Mouse (Mus musculus) hindbrain, embryonic 11.5 days (tissue): ENCODE results near the gene Rnf144b. TPM values are rescaled to one million over a fixed set of nuclear protein-coding genes. Genes with fewer than 3 reads are reported as not detected.

Source experiments
- ATAC-seq: fragments of 200-750 bp; cut with Nextera tagmentation; 2 replicates; pipeline ENCODE4 v1.8.0; 2017; ENCODE audit warnings: mild to moderate bottlenecking, moderate TSS enrichment, moderate library complexity; ENCODE audit not compliant: low FRiP score
- DNase-seq: peaks from one replicate; pipeline ENCODE4 v3.0.0-alpha.2; 2015; ENCODE audit warnings: low spot score
- H3K27ac ChIP-seq: fragments of 300-500 bp; sonication (generic); 2 replicates; pipeline ENCODE4 v1.5.1; 2014; ENCODE audit warnings: mild to moderate bottlenecking, low read depth, low read length
- H3K27me3 ChIP-seq: fragments of 300-500 bp; sonication (generic); 2 replicates; pipeline ENCODE4 v1.6.1; 2014; ENCODE audit warnings: mild to moderate bottlenecking, low read length, moderate library complexity, mixed read lengths; ENCODE audit not compliant: control insufficient read depth, insufficient read depth
- H3K36me3 ChIP-seq: fragments of 300-500 bp; sonication (generic); 2 replicates; pipeline ENCODE4 v1.6.1; 2014; ENCODE audit warnings: mild to moderate bottlenecking, low read length, moderate library complexity, mixed read lengths; ENCODE audit not compliant: control insufficient read depth, insufficient read depth
- H3K4me1 ChIP-seq: fragments of 300-500 bp; sonication (generic); replicated peaks from 2 replicates; pipeline ENCODE4 v1.6.1; 2014; ENCODE audit warnings: low read length, mixed read lengths; ENCODE audit not compliant: control insufficient read depth, insufficient read depth
- H3K4me2 ChIP-seq: fragments of 300-500 bp; sonication (generic); replicated peaks from 2 replicates; pipeline ENCODE4 v1.6.1; 2014; ENCODE audit warnings: mild to moderate bottlenecking, low read depth, low read length
- H3K4me3 ChIP-seq: fragments of 300-500 bp; sonication (generic); 2 replicates; pipeline ENCODE4 v1.5.1; 2014; ENCODE audit warnings: low read depth, low read length
- H3K9ac ChIP-seq: fragments of 300-500 bp; sonication (generic); 2 replicates; pipeline ENCODE4 v1.6.1; 2014; ENCODE audit warnings: low read depth, low read length
- H3K9me3 ChIP-seq: fragments of 300-500 bp; sonication (generic); 2 replicates; pipeline ENCODE4 v1.6.1; 2016; ENCODE audit warnings: low read length; ENCODE audit not compliant: control insufficient read depth
- WGBS: fragments of 180-500 bp; shearing (Covaris S2); extraction: QIAGEN DNeasy Blood & Tissue Kit; methylation state at CpG from one replicate; pipeline ENCODE4 v1.1.7; 2014; 5-methylcytosine and 5-hydroxymethylcytosine counted together
- polyA plus RNA-seq: library from polyadenylated mRNA; unstranded; fragments of >200 nt; fragmentation: Nextera tagmentation; extraction: Ambion mirVana; gene quantifications from 2 replicates; pipeline ENCODE4 v1.2.1, GENCODE M21; 2014

The Rnf144b gene
- polyA plus RNA-seq, 1 experiment from 2014 or later = 1.2 TPM

- Histone ChIP-seq H3K27me3 (no peaks in the 10 kb centered on the region), H3K9ac (no peak overlapping the region), H3K4me1 (no peaks in the 10 kb centered on the region), H3K27ac (no peak overlapping the region), H3K9me3 (no peaks in the 10 kb centered on the region), H3K4me2 (no peak overlapping the region), H3K4me3 (no peak overlapping the region), H3K36me3 (no peaks in the 10 kb centered on the region)
- 82% methylated on average over 18 of the region's 18 CpGs for WGBS
- ATAC-seq (no peak), DNase-seq (no peak)
These were observed 101.4 kb downstream of the Rnf144b start for GRCm38 (mm10) chr13:47223576-47224538.

DNA sequence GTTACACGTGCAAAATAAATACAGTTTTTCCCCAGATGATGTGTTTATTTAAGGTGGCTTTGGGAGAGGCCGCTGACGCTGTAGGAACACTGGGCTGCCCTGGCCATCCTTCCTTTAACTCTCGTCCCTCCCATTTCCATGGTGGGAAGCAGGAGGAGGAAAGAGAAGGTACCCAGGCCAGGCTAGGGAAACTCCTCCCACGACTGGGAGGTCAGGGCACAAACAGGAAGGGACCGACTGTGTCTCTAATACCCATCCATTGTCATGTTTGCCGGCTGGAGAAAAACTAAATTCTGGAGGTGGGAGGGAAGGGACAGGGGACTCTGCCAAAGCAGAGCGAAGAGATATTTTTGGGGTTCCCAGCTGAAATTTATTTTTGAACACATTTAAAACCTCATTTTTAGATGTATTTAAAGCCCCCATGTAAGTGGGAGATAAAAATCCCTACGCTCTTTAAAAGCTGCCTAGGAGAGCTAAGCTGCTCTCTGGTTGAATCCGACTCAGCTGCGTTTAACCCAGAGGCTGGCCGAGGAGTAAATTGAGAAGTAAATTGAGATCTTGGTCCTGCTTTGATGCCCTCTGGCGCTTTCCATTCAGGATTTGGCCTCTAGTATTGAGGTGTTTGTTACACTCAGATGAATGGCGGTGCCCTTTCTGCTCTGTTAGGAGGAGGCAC lies 102.3 kb downstream of the Rnf144b start:
- Histone ChIP-seq H3K9me3 (no peaks in the 10 kb centered on the region), H3K4me2 (no peak overlapping the region), H3K36me3 (no peaks in the 10 kb centered on the region), H3K4me1 (no peaks in the 10 kb centered on the region), H3K27ac (no peak overlapping the region), H3K4me3 (no peak overlapping the region), H3K27me3 (no peaks in the 10 kb centered on the region), H3K9ac (no peak overlapping the region)
- 19% methylated on average over 14 of the region's 14 CpGs for WGBS
- DNase-seq = peak; percentile 35
- ATAC-seq = no peak

- no peaks in the 10 kb centered on the region for H3K36me3 ChIP-seq
- DNase-seq = no peak
- no peak overlapping the region for H3K4me2 ChIP-seq
- H3K4me3 ChIP-seq = no peak overlapping the region
- no peaks in the 10 kb centered on the region for H3K27me3 ChIP-seq
- no peak overlapping the region for H3K27ac ChIP-seq
- no peaks in the 10 kb centered on the region for H3K9me3 ChIP-seq
- H3K9ac ChIP-seq = no peak overlapping the region
- ATAC-seq = no peak
- WGBS = 79% methylated on average over 3 of the region's 3 CpGs
- H3K4me1 ChIP-seq = no peaks in the 10 kb centered on the region
These were observed 102.9 kb downstream of the Rnf144b start for GRCm38 (mm10) chr13:47225324-47225697.

GRCm38 (mm10) chr13:47225802-47226201 lies 103.3 kb downstream of the Rnf144b start:
- Histone ChIP-seq H3K27me3 (no peaks in the 10 kb centered on the region), H3K36me3 (no peaks in the 10 kb centered on the region), H3K9me3 (no peaks in the 10 kb centered on the region), H3K9ac (no peak overlapping the region), H3K4me2 (no peak overlapping the region), H3K27ac (no peak overlapping the region), H3K4me1 (no peaks in the 10 kb centered on the region), H3K4me3 (no peak overlapping the region)
- WGBS = 85% methylated on average over 9 of the region's 9 CpGs
- no peak for DNase-seq
- ATAC-seq = no peak

DNA sequence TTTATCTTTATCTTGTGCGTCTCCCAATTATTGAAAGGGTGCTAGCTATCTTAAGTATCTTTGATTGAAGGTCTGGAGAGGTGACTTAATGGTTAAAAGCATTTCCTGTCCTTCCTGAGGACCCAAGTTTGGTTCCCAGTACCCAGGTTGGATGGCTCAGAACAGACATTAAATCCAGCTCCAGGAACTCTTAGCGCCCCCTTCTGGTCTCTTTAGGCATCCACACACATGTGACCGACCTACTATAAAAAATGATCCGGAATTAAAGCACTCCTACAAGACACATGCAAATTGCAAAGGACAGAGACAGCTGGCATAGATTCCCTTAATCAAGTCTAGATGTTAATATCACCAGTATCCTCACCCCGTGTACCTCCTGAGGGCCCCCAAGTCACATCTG lies 104.1 kb downstream of the Rnf144b start:
- no peak overlapping the region for H3K27ac ChIP-seq
- H3K9me3 ChIP-seq = no peaks in the 10 kb centered on the region
- WGBS = 83% methylated on average over 5 of the region's 5 CpGs
- H3K27me3 ChIP-seq = no peaks in the 10 kb centered on the region
- no peak for DNase-seq
- no peak for ATAC-seq
- no peak overlapping the region for H3K4me3 ChIP-seq
- no peaks in the 10 kb centered on the region for H3K4me1 ChIP-seq
- H3K9ac ChIP-seq = no peak overlapping the region
- no peaks in the 10 kb centered on the region for H3K36me3 ChIP-seq
- H3K4me2 ChIP-seq = no peak overlapping the region

- no peak for ATAC-seq
- WGBS = 93% methylated on average over 8 of the region's 8 CpGs
These were observed 105.7 kb downstream of the Rnf144b start for GRCm38 (mm10) chr13:47228201-47228600.

GRCm38 (mm10) chr13:47228626-47229190 lies 106.3 kb downstream of the Rnf144b start:
- WGBS = 88% methylated on average over 12 of the region's 12 CpGs
- no peak for DNase-seq
- no peak overlapping the region for H3K27ac ChIP-seq

More at GRCm38 (mm10) chr13:47228201-47228600, 105.7 kb downstream of the Rnf144b start:
- no peaks in the 10 kb centered on the region for H3K9me3 ChIP-seq
- H3K27me3 ChIP-seq = no peaks in the 10 kb centered on the region
- H3K4me1 ChIP-seq = no peaks in the 10 kb centered on the region
- DNase-seq = no peak
- H3K27ac ChIP-seq = no peak overlapping the region
- H3K4me3 ChIP-seq = no peak overlapping the region
- no peak overlapping the region for H3K4me2 ChIP-seq
- no peaks in the 10 kb centered on the region for H3K36me3 ChIP-seq
- no peak overlapping the region for H3K9ac ChIP-seq

DNA sequence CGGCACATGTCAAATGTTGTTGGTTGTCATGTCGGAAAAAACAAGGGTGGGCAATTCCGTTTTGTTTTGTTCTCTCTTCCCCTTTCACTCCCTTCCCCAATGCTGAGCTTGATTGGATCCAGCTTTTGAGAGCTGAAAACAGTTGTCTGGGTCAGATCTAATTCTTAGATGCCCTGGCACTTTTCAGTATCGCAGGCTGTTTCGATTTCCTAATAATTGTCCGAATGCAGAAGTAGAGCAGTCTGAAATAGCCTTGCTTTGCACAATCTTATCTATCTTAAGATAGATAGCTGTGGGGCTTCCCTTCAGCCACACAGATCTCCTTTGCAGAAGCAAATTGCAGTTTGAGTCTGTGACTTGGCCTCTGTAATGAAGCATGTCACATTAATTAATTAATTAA lies 109.7 kb downstream of the Rnf144b start:
- DNase-seq (no peak), ATAC-seq (no peak)
- Histone ChIP-seq H3K4me2 (no peak overlapping the region), H3K4me1 (no peaks in the 10 kb centered on the region), H3K36me3 (no peaks in the 10 kb centered on the region), H3K9me3 (no peaks in the 10 kb centered on the region), H3K9ac (no peak overlapping the region), H3K27me3 (no peaks in the 10 kb centered on the region), H3K27ac (no peak overlapping the region), H3K4me3 (no peak overlapping the region)
- WGBS = 85% methylated on average over 6 of the region's 6 CpGs

More at GRCm38 (mm10) chr13:47228626-47229190, 106.3 kb downstream of the Rnf144b start:
- no peak for ATAC-seq
- Histone ChIP-seq H3K27me3 (no peaks in the 10 kb centered on the region), H3K9me3 (no peaks in the 10 kb centered on the region), H3K4me2 (no peak overlapping the region), H3K4me1 (no peaks in the 10 kb centered on the region), H3K36me3 (no peaks in the 10 kb centered on the region), H3K4me3 (no peak overlapping the region), H3K9ac (no peak overlapping the region)
